Mouse (Mus musculus) induced T-regulatory cell, adult 2 months (primary cell): ENCODE measurements at regions not wholly inside any gene's neighbourhood (a gene's known extent, or its start where the extent isn't known, plus 50 kb on each side); places are given as distances from the start of the nearest gene placed in this dataset.

Experiments used
- DNase-seq: peaks from one replicate; pipeline ENCODE4 v3.0.0-alpha.2; 2012; ENCODE audit warnings: low read depth

- peak; percentile 8 for DNase-seq
Measured at GRCm38 (mm10) chr17:64916657-64917056, 80.8 kb upstream of the 4930583I09Rik start.

- no peak for DNase-seq
Measured at GRCm38 (mm10) chr17:64915708-64916107, 79.8 kb upstream of the 4930583I09Rik start.

- no peak for DNase-seq
Measured at GRCm38 (mm10) chr17:64915025-64915424, 79.2 kb upstream of the 4930583I09Rik start.

- no peak for DNase-seq
Measured at GRCm38 (mm10) chr17:64914302-64914701, 78.4 kb upstream of the 4930583I09Rik start.

- DNase-seq, result no peak
Measured at GRCm38 (mm10) chr17:64908671-64909070, 72.8 kb upstream of the 4930583I09Rik start.

GRCm38 (mm10) chr17:64901721-64902623 is 66.1 kb upstream of the 4930583I09Rik start:
- DNase-seq, result no peak

GRCm38 (mm10) chr17:64897473-64897872 is 61.6 kb upstream of the 4930583I09Rik start:
- DNase-seq, result no peak

- no peak for DNase-seq
Measured at GRCm38 (mm10) chr17:64895886-64896285, 60.0 kb upstream of the 4930583I09Rik start.

- no peak for DNase-seq
Measured at GRCm38 (mm10) chr17:64895466-64895865, 59.6 kb upstream of the 4930583I09Rik start.

GRCm38 (mm10) chr17:64893182-64893902 is 57.5 kb upstream of the 4930583I09Rik start:
- no peak for DNase-seq
